Mouse (Mus musculus) hindbrain, embryonic 14.5 days (tissue): ENCODE measurements around the gene Nt5c. TPM values are rescaled to one million over a fixed set of nuclear protein-coding genes. Genes with fewer than 3 reads are reported as not detected.
"Not testable (repeated sequence)": the region's sequence is repeated elsewhere in the genome, so short reads cannot be mapped to it uniquely, and the experiment has no call there.

Source experiments
- ATAC-seq: fragments of 200-750 bp; cut with Nextera tagmentation; 2 replicates; pipeline ENCODE4 v1.8.0; 2017; ENCODE audit warnings: moderate number of reproducible peaks, mild to moderate bottlenecking, moderate TSS enrichment, moderate library complexity; ENCODE audit not compliant: low FRiP score
- DNase-seq: peaks from one replicate; pipeline ENCODE4 v3.0.0-alpha.2; 2015; ENCODE audit warnings: low spot score
- H3K27ac ChIP-seq: fragments of 300-500 bp; sonication (generic); 2 replicates; pipeline ENCODE4 v1.5.1; 2014; ENCODE audit warnings: mild to moderate bottlenecking, moderate library complexity
- H3K27me3 ChIP-seq: fragments of 300-500 bp; sonication (generic); 2 replicates; pipeline ENCODE4 v1.6.1; 2014; ENCODE audit warnings: mild to moderate bottlenecking, low read length, mixed read lengths; ENCODE audit not compliant: control insufficient read depth, insufficient read depth
- H3K36me3 ChIP-seq: fragments of 300-500 bp; sonication (generic); replicated peaks from 2 replicates; pipeline ENCODE4 v1.6.1; 2014; ENCODE audit not compliant: control insufficient read depth, insufficient read depth
- H3K4me1 ChIP-seq: fragments of 300-500 bp; sonication (generic); replicated peaks from 2 replicates; pipeline ENCODE4 v1.6.1; 2014; ENCODE audit warnings: antibody characterized with exemption, low read length, mixed read lengths; ENCODE audit not compliant: control insufficient read depth, insufficient read depth
- H3K4me2 ChIP-seq: fragments of 300-500 bp; sonication (generic); replicated peaks from 2 replicates; pipeline ENCODE4 v1.6.1; 2014; ENCODE audit warnings: mild to moderate bottlenecking, moderate library complexity
- H3K4me3 ChIP-seq: fragments of 300-500 bp; sonication (generic); replicated peaks from 2 replicates; pipeline ENCODE4 v1.5.1; 2014; ENCODE audit warnings: mild to moderate bottlenecking, low read length
- H3K9ac ChIP-seq: fragments of 300-500 bp; sonication (generic); 2 replicates; pipeline ENCODE4 v1.6.1; 2014
- H3K9me3 ChIP-seq: fragments of 300-500 bp; sonication (generic); 2 replicates; pipeline ENCODE4 v1.6.1; 2016; ENCODE audit warnings: low read length; ENCODE audit not compliant: control insufficient read depth
- WGBS: fragments of 180-500 bp; shearing (Covaris S2); extraction: QIAGEN DNeasy Blood & Tissue Kit; methylation state at CpG from one replicate; pipeline ENCODE4 v1.1.7; 2014; 5-methylcytosine and 5-hydroxymethylcytosine counted together
- polyA plus RNA-seq: library from polyadenylated mRNA; unstranded; fragments of >200 nt; fragmentation: Nextera tagmentation; extraction: Ambion mirVana; gene quantifications from 2 replicates; pipeline ENCODE4 v1.2.1, GENCODE M21; 2014

Gene Nt5c
- polyA plus RNA-seq, 1 experiment from 2014 or later, result 98.0 TPM

GRCm38 (mm10) chr11:115512407-115513183, 20.9 kb upstream of the Nt5c start:
- Histone ChIP-seq H3K9me3 (no peaks in the 10 kb centered on the region), H3K4me3 (peak overlapping the region; percentile 100), H3K36me3 (no peaks in the 10 kb centered on the region), H3K27ac (peak overlapping the region; percentile 93), H3K4me1 (peaks cover 39% of the 10 kb centered on the region), H3K9ac (peak overlapping the region; percentile 100), H3K4me2 (peak overlapping the region; percentile 81), H3K27me3 (no peaks in the 10 kb centered on the region)
- DNase-seq, result peak; percentile 45
- WGBS, result 9% methylated on average over 8 of the region's 8 CpGs
- no peak for ATAC-seq

DNA sequence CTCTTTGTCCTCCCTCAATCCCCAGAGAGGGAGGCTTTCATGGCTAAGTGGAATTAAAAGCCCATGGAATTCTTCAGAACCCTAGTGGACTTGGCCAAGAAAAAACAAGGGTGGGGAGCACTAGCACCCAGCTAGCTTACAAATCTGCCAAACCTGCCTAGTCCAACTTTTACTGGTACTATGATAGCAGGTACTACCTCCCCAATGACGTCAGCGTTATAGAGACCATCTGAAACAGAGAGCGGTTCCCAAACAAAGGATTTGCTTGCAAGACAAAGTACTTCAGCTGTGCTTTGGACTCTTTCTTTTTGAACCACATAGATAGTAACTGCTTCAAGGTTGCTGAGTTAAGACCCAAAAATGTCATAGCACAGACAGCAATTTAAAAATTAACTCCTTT, 20.3 kb upstream of the Nt5c start:
- H3K27me3 ChIP-seq, result no peaks in the 10 kb centered on the region
- WGBS, result 19% methylated on average over 3 of the region's 3 CpGs
- peak overlapping the region; percentile 100 for H3K9ac ChIP-seq
- H3K4me3 ChIP-seq, result peak overlapping the region; percentile 100
- H3K9me3 ChIP-seq, result no peaks in the 10 kb centered on the region
- H3K4me2 ChIP-seq, result peak overlapping the region; percentile 81
- peaks cover 44% of the 10 kb centered on the region for H3K4me1 ChIP-seq
- DNase-seq (peak; percentile 58), ATAC-seq (no peak)
- H3K27ac ChIP-seq, result peak overlapping the region; percentile 93
- no peaks in the 10 kb centered on the region for H3K36me3 ChIP-seq

GRCm38 (mm10) chr11:115511121-115511520, 19.5 kb upstream of the Nt5c start:
- peaks cover 45% of the 10 kb centered on the region for H3K4me1 ChIP-seq
- peak overlapping the region; percentile 100 for H3K9ac ChIP-seq
- WGBS, result 52% methylated on average over 2 of the region's 2 CpGs
- peak overlapping the region; percentile 100 for H3K4me3 ChIP-seq
- ATAC-seq (no peak), DNase-seq (no peak)
- no peaks in the 10 kb centered on the region for H3K9me3 ChIP-seq
- peak overlapping the region; percentile 81 for H3K4me2 ChIP-seq
- H3K36me3 ChIP-seq, result 0 out of 2 replicates have a peak, but pooled peaks cover 2% of the 10 kb centered on the region
- no peak overlapping the region for H3K27ac ChIP-seq
- no peaks in the 10 kb centered on the region for H3K27me3 ChIP-seq

DNA sequence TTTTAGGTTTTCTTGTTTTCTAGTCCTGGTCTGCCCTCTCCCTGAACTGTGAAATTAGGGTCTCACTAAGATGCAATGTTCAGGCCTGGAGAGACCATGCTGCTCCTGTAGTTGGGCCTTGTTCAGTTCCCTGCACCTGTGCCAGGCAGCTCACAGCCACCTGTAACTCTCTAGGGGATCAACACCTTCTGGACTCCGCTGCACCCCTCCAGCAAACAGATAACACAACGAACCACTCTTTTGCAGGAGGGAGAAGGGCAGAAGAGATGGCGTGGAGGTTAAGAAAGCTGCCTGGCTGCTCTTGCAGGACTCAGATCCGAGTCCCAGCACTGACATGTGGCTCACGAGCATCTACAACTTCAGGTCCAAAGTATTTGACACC, 18.8 kb upstream of the Nt5c start:
- 49% methylated on average over 5 of the region's 5 CpGs for WGBS
- DNase-seq, result no peak
- H3K9ac ChIP-seq, result peak overlapping the region; percentile 100
- 0 out of 2 replicates have a peak, but pooled peaks cover 4% of the 10 kb centered on the region for H3K36me3 ChIP-seq
- H3K9me3 ChIP-seq, result no peaks in the 10 kb centered on the region
- H3K4me1 ChIP-seq, result peaks cover 45% of the 10 kb centered on the region
- no peak overlapping the region for H3K27ac ChIP-seq
- no peaks in the 10 kb centered on the region for H3K27me3 ChIP-seq
- peak overlapping the region; percentile 100 for H3K4me3 ChIP-seq
- ATAC-seq, result no peak
- peak overlapping the region; percentile 81 for H3K4me2 ChIP-seq

- Histone ChIP-seq H3K4me2 (peak overlapping the region; percentile 81), H3K27ac (peak overlapping the region; percentile 39; the same call in 1 of the 2 replicates), H3K36me3 (peaks cover 8% of the 10 kb centered on the region; the same call in 1 of the 2 replicates), H3K27me3 (no peaks in the 10 kb centered on the region), H3K9me3 (no peaks in the 10 kb centered on the region), H3K4me3 (peak overlapping the region; percentile 100), H3K4me1 (peaks cover 47% of the 10 kb centered on the region), H3K9ac (peak overlapping the region; percentile 100)
- WGBS, result 27% methylated on average over 6 of the region's 6 CpGs
- no peak for ATAC-seq
- DNase-seq, result no peak
These were observed 18.3 kb upstream of the Nt5c start for GRCm38 (mm10) chr11:115509773-115510506.

- no peak overlapping the region for H3K4me3 ChIP-seq
- H3K4me2 ChIP-seq, result no peak overlapping the region; the same call in 1 of the 2 replicates
- DNase-seq (no peak), ATAC-seq (no peak)
- no peaks in the 10 kb centered on the region for H3K9me3 ChIP-seq
- peak overlapping the region; percentile 24; the same call in 1 of the 2 replicates for H3K9ac ChIP-seq
- peaks cover 21% of the 10 kb centered on the region; the same call in 1 of the 2 replicates for H3K36me3 ChIP-seq
- peaks cover 48% of the 10 kb centered on the region for H3K4me1 ChIP-seq
- H3K27ac ChIP-seq, result no peak overlapping the region
- H3K27me3 ChIP-seq, result no peaks in the 10 kb centered on the region
- 86% methylated on average over 2 of the region's 2 CpGs for WGBS
These were observed 16.4 kb upstream of the Nt5c start for GRCm38 (mm10) chr11:115508061-115508460.

DNA sequence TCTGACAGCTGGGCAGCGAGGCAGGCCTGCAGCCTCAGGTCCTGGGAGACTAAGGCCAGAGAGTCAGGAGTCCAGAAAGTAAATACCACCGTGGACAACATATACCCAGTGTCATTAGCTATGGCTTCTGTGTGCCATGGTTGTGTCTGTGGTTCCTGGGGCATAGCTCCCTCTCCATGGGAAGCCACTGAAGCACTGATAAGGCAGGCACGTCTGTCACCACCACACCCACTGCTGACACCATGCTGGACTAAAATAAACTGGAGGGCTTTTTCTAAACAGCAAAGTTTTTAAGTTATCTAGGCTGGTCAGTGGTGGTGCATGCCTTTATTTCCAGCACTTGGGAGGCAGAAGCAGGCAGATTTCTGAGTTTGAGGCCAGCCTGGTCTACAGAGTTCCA, 14.9 kb upstream of the Nt5c start:
- WGBS, result 60% methylated on average over 3 of the region's 3 CpGs
- Histone ChIP-seq H3K4me1 (peaks cover 44% of the 10 kb centered on the region), H3K27ac (no peak overlapping the region), H3K4me2 (no peak overlapping the region), H3K27me3 (no peaks in the 10 kb centered on the region), H3K9ac (no peak overlapping the region), H3K9me3 (no peaks in the 10 kb centered on the region), H3K4me3 (no peak overlapping the region), H3K36me3 (peaks cover 35% of the 10 kb centered on the region)
- DNase-seq (no peak), ATAC-seq (no peak)

- Histone ChIP-seq H3K4me1 (peaks cover 10% of the 10 kb centered on the region), H3K27me3 (no peaks in the 10 kb centered on the region), H3K36me3 (peaks cover 74% of the 10 kb centered on the region), H3K4me3 (no peak overlapping the region), H3K9me3 (no peaks in the 10 kb centered on the region), H3K27ac (no peak overlapping the region), H3K4me2 (no peak overlapping the region), H3K9ac (no peak overlapping the region)
- ATAC-seq (no peak), DNase-seq (no peak)
- WGBS, result 97% methylated on average over 6 of the region's 6 CpGs
These were observed 11.0 kb upstream of the Nt5c start for GRCm38 (mm10) chr11:115502636-115503035.

DNA sequence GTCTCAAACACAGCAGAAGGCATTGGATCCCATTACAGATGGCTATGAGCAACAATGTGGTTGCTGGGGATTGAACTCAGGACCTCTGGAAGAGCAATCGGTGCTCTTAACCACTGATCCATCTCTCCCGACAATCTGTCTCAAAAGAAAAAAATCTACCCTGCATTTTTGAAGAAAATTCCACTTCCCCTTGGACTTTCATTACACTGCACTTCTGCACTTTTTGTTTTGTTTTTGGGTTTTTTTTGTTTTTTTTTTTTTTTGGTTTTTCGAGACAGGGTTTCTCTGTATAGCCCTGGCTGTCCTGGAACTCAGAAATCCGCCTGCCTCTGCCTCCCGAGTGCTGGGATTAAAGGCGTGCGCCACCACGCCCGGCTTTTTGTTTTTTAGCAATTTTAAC, 4.9 kb upstream of the Nt5c start:
- not testable (repeated sequence) for H3K9ac ChIP-seq, ATAC-seq, DNase-seq, H3K4me2 ChIP-seq, H3K9me3 ChIP-seq, H3K4me3 ChIP-seq, H3K27me3 ChIP-seq, H3K4me1 ChIP-seq, H3K27ac ChIP-seq
- WGBS, result 91% methylated on average over 9 of the region's 9 CpGs
- peaks cover 52% of the 10 kb centered on the region for H3K36me3 ChIP-seq
